Mouse (Mus musculus) Muller cell, postnatal 12 days (primary cell): Measurements from ENCODE around the gene Efcab5.

Experiments used
- DNase-seq: peaks from one replicate; pipeline ENCODE4 v3.0.0-alpha.2; 2015; ENCODE audit errors: inconsistent ontology term

Efcab5 gene

GRCm38 (mm10) chr11:77188868-77189267, at the start of gene Efcab5:
Efcab5 (minus strand) TSS chr11:77188968.
- DNase-seq, result no peak

- DNase-seq, result no peak
Measured at GRCm38 (mm10) chr11:77235267-77235666, 46.5 kb upstream of the Efcab5 start.

GRCm38 (mm10) chr11:77231514-77231913, 42.7 kb upstream of the Efcab5 start:
- no peak for DNase-seq

GRCm38 (mm10) chr11:77230765-77231164, 42.0 kb upstream of the Efcab5 start:
- DNase-seq, result no peak

GRCm38 (mm10) chr11:77216761-77217130, 28.0 kb upstream of the Efcab5 start:
- no peak for DNase-seq

- DNase-seq, result peak; percentile 92
Measured at GRCm38 (mm10) chr11:77215951-77216760, 27.4 kb upstream of the Efcab5 start, which contains the start of gene Ssh2. Ssh2 (plus strand) TSS chr11:77216287.

- no peak for DNase-seq
Measured at GRCm38 (mm10) chr11:77215483-77215882, 26.7 kb upstream of the Efcab5 start.

- DNase-seq, result peak; percentile 80
Measured at GRCm38 (mm10) chr11:77214755-77215154, 26.0 kb upstream of the Efcab5 start.

- no peak for DNase-seq
Measured at GRCm38 (mm10) chr11:77214142-77214692, 25.4 kb upstream of the Efcab5 start.

GRCm38 (mm10) chr11:77200703-77201102, 11.9 kb upstream of the Efcab5 start:
- DNase-seq, result no peak

- DNase-seq, result no peak
Measured at GRCm38 (mm10) chr11:77199636-77200035, 10.9 kb upstream of the Efcab5 start.

GRCm38 (mm10) chr11:77196181-77197143, 7.7 kb upstream of the Efcab5 start:
- no peak for DNase-seq

GRCm38 (mm10) chr11:77195360-77196109, 6.8 kb upstream of the Efcab5 start:
- DNase-seq, result no peak

GRCm38 (mm10) chr11:77194762-77195161, 6.0 kb upstream of the Efcab5 start:
- DNase-seq, result no peak

GRCm38 (mm10) chr11:77193941-77194553, 5.3 kb upstream of the Efcab5 start:
- DNase-seq, result no peak

- no peak for DNase-seq
Measured at GRCm38 (mm10) chr11:77193410-77193809, 4.6 kb upstream of the Efcab5 start.

- DNase-seq, result peak; percentile 47
Measured at GRCm38 (mm10) chr11:77184926-77185325, 3.8 kb downstream of the Efcab5 start.

GRCm38 (mm10) chr11:77182616-77183015, 6.2 kb downstream of the Efcab5 start:
- DNase-seq, result no peak

- DNase-seq, result no peak
Measured at GRCm38 (mm10) chr11:77182041-77182440, 6.7 kb downstream of the Efcab5 start.

- no peak for DNase-seq
Measured at GRCm38 (mm10) chr11:77181528-77181927, 7.2 kb downstream of the Efcab5 start.

- DNase-seq, result no peak
Measured at GRCm38 (mm10) chr11:77180886-77181285, 7.9 kb downstream of the Efcab5 start.
